Mouse (Mus musculus): ENCODE measurements around the gene Esam.

Gene Esam

DNA sequence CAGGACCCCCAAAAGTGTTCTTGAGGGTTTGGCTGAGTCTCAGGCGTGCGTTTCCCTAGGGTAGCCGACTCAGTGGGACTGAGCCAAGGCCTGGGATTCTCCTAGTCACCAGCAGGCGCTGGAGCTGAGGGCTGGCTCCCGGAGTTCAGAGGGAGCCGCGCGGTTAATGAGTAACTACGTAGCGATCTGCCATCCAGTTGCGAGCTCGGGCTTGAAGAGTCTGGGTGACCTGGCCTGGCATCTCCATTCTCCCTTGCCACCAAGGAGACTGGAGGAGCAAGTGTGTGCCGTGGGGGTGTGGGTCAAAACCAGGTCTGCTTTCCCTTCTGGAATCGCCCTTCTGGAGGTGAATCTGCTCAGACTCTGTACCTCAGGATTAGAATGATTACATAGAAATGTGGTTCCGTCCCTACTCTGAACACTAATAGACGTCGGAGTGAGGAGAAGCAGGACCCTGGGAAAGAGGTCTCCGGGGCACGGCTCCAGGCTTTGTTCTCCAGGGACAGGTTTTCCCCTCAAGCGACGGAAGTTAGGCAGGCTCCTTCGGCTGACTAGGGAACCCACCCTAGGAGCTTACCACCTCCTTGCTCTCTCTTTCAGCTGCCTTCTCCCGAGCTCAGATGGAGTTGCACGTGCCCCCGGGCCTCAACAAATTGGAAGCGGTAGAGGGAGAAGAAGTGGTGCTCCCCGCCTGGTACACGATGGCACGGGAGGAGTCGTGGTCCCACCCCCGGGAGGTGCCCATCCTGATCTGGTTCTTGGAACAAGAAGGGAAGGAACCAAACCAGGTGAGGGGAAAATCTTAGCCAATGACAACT, 3.2 kb downstream of the Esam start:
- DNase-seq: peak; percentile 60

DNA sequence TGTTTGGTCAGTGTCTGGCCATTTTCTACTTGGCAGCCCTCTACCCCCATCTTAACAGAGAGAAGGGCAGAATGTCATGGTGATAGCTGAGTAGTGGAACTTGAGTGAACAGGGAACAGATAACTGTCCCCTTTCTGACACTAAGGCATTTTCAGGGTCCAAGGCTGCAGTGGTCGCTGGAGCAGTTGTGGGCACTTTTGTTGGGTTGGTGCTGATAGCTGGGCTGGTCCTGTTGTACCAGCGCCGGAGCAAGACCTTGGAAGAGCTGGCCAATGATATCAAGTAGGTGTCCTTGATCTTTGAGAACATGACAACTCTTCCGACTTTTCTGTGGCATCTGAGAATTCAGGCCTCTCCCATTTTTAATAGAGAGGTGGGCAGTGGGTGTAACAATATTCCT, 9.0 kb downstream of the Esam start:
- DNase-seq: no peak

- no peak for DNase-seq
Measured at GRCm38 (mm10) chr9:37537658-37538250, 9.9 kb downstream of the Esam start.

DNA sequence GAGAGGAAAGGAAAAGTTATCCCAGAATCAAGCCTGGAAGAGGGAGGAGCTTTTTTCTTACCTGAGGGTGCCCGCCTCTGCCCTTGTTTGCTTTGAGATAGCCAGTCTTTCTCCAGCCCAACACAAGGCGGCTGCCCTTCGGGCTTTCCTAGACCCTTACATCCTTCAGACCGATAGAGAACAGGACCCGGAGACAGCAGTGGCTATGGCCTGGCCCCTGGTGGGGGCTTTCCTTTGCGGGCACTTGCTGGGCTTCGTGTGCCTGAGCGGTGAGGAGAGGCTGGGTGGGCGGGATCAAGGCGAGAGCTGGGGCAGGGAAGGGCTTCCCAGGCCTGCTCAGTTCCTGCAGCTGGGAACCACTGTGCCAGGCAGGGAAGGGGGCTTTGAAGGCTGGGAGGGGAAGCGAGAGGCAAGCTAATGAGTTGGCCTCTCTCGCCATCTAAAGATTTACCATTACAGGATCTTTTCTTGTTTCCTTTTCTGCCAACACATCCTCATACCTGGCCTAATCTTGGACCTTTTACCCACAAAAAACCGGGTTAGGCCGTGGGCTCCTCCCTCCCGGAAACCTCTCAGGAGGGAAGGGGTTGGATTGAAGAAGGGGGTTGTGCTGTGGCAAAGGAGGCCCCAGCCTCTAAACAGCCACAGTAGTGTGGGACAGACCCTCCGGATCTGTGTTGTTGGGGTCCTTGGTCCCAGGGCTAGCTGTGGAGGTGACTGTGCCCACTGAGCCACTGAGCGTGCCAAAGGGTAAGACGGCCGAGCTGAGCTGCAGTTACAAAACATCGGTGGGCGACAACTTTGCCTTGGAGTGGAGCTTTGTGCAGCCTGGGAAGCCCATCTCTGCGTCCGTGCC, 11.5 kb downstream of the Esam start, which contains the start of gene Vsig2:
Gene Vsig2 (plus strand): TSS at position 86 of the 856 bp plus-strand sequence.
- DNase-seq: no peak

DNA sequence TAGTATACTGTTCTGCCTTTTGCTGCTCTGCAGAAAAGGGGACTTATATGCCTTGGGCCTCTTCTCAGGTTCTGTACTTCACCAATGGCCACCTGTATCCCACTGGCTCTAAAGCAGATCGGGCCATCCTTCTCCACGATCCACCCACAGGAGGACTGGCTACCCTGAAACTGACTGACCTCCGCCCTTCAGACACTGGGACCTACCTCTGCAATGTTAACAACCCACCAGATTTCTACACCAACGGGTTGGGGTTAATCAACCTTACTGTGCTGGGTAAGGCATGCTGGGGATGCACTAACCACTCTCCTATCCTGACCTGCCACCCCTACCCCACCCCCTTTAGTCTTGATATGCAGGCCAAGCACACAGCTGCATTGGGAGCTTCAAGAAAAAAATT, 12.3 kb downstream of the Esam start:
- DNase-seq: no peak

GRCm38 (mm10) chr9:37540701-37541575, 13.1 kb downstream of the Esam start:
- DNase-seq: no peak

- no peak for DNase-seq
Measured at GRCm38 (mm10) chr9:37541851-37542642, 14.2 kb downstream of the Esam start.

DNA sequence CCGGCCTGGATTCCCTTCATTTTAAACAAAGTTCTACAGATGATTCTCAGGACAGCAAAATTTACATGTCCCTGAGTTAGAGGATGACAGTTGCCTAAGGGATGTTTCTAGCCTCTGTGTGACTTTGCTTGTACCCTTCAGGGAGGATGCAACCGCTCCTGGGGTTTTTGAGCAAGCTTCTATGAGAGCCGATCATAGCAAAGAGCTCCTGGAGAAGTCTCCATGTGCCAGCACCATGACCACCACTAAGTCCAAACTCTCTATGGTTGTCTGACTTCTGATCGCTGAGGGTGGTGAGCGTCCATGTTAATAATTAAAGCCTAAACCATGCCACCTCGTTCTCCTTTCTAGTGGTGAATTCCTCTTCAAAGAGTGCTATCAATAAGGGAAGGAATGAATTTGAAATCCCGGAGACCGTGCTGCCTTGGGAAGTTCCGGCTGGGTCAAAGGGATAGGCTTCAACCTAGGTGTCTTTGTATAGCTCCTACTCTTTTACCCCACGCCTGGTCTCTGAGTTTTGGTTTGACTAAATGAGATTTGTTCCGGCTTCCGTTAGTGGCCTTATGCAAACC, 16.1 kb downstream of the Esam start:
- no peak for DNase-seq

GRCm38 (mm10) chr9:37544447-37545165, 16.7 kb downstream of the Esam start:
- peak; percentile 67 for DNase-seq

GRCm38 (mm10) chr9:37545166-37545610, 17.3 kb downstream of the Esam start:
- no peak for DNase-seq

- no peak for DNase-seq
Measured at GRCm38 (mm10) chr9:37545847-37546452, 18.1 kb downstream of the Esam start.

- DNase-seq: no peak
Measured at GRCm38 (mm10) chr9:37546889-37547288, 19.0 kb downstream of the Esam start.

DNA sequence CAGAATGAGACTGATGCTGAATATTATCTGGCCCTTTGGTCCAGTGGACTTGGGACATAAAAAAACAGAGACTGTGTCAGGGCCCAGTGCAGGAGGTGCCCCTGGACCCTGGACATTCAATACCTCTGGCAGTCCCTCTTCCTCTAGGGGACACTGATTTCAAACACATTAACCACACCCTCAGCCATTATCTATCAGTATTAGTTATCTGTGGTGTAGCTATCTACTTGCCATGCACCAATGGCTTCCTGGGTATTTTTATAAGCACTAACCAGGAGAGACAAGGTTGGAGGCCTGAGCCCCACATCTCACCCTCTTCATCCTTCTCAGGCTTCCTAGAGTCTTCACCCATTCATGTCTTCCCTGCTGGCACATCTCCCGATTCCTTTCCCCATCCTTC, 22.6 kb downstream of the Esam start:
- no peak for DNase-seq

GRCm38 (mm10) chr9:37551751-37552531, 24.1 kb downstream of the Esam start:
- no peak for DNase-seq

DNA sequence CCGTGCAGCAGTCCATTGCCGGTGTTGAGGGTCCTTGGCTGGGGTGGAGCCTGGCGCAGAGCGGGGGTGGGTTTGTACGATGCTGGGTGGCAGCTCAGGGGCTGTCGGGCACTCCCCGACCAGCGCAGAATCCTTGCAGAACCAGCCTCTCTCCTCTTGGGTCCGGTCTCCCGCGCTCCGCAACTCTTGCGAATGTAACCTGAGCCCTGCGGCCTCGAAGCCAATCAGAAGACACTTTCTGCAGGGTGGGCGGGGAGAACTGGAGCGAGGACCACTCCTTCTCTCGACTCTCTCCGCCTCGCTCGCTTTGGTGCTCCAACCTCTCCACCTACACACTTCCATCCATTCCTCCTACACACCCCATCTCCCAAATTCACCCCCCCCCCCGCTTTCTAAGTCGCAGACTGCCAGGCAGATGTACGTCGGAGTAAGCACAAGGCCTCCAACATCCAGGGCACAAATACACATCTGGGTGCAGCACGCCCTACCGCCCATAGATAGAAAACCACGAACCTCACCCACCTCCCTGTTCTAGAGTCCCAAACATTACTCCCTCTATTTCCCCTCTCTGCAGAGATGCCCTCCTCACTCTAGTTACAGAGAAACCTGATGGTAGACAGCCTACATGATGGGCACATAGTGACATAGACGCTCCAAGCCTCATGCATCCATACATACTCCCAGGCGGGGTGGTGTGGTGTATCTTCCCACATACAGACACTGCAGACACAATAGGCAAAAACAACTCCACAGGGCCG, 24.8 kb downstream of the Esam start, which contains the start of gene Nrgn:
Gene Nrgn (minus strand): TSS at position 369 of the 758 bp plus-strand sequence.
- DNase-seq: no peak

DNA sequence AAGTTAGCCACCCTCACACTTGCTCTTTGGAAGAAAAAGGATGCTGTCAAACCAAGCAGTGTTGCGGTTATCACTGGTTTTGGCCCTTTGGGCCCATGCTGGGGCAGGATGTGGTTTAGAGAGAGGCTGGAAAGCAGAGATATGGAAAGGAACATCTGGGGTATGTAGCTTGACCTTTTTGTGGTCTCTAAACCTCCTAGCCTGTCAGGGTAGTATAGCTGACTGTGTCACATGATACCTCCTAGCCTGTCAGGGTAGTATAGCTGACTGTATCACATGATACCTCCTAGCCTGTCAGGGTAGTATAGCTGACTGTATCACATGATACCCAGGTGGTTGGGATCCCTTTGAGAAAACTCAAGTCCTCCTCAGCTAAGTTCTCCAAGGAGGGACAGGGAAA, 26.4 kb downstream of the Esam start:
- no peak for DNase-seq

DNA sequence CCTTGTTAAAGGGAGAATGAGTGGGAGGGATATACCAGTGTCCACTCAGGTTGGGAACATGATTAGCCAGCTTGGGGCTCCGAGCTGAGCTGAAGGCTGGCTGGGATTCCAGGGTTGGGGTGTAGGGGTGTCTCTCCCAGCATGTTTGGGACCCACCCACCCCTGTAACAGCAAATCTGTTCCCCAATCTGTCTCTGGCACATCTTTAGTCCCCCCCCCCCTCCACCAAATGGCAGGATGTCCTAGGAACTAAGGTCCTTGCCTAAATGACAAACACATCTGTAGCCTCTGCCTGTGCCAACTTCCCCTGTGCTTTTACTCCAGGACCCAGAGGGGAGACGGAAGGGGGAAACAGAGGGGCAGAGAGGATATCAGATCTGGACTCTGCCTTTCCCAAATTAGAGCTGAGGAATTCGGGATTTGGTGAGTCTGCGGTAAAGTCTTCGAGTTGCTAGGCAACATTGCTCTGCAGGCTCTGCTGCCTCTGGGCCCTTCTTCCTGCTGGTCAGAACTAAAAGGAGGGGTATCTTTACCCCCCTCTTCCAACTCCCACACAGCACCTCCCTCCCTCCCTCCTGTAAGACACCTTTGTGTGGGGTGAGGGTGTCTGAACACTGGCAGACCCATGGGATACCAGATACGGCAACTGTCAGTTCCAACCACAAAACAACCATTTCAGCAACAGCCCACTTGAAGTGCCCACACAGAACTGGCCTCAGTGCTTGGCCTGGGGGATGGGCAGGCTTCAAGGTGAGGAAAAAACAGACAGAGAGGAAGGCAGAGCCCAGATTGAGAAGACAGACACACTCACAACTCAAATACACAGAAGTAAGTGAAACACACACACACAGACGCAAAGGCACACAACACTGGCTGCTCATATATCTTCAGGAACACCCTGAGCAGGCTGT, 27.2 kb downstream of the Esam start, which contains the start of gene Siae:
Gene Siae (plus strand): TSS at position 861 of the 911 bp plus-strand sequence.
- no peak for DNase-seq
